Mouse (Mus musculus) E14TG2a.4 (cell line): ENCODE measurements around the gene Phb.

ENCODE experiments used
- CTCF ChIP-seq: conservative IDR thresholded peaks from 2 replicates; pipeline ENCODE4 v1.5.1; 2014; ENCODE audit warnings: low read length
- NANOG ChIP-seq: IDR thresholded peaks from 2 replicates; pipeline ENCODE4 v1.6.1; 2014; ENCODE audit warnings: borderline replicate concordance, low read length, mixed read lengths
- POU5F1 ChIP-seq: IDR thresholded peaks from 2 replicates; pipeline ENCODE4 v1.6.1; 2014; ENCODE audit warnings: low read length, borderline replicate concordance

GRCm38 (mm10) chr11:95726156-95726555 is 59.4 kb downstream of the Phb start:
- no peak for TF ChIP-seq CTCF
- TF ChIP-seq POU5F1: no peak
- TF ChIP-seq NANOG: no peak
